Mouse (Mus musculus): ENCODE results near the gene Ccndbp1. TPM values are rescaled to one million over a fixed set of nuclear protein-coding genes. Genes with fewer than 3 reads are reported as not detected.

The Ccndbp1 gene
- total RNA-seq, 2 experiments from 2014 or later, result 52.7 to 53.5 TPM

Small RNA genes within 50 kb of the gene (microRNA-seq; reads per million reads assigned to microRNA genes)
- gene Gm44325, result not detected

Other genes starting within 250 kb of the Ccndbp1 start
- 10 to 100 TPM; 28.5 to 34.8 TPM for gene Cdan1, start 158.3 kb upstream of the Ccndbp1 start, total RNA-seq (2021)
- 10 to 100 TPM; 15.0 to 15.7 TPM for gene Ttbk2, start 157.8 kb upstream of the Ccndbp1 start, total RNA-seq (2021)
- 10 to 100 TPM; 35.8 to 38.7 TPM for gene Ubr1, start 37.7 kb upstream of the Ccndbp1 start, total RNA-seq (2021)
- gene Tmem62, start 31.4 kb upstream of the Ccndbp1 start, total RNA-seq (2021), result 10 to 100 TPM in 1 of 2 experiments, 1 to 10 TPM in 1; 9.3 to 10.8 TPM
- 10 to 100 TPM in 1 of 2 experiments, 1 to 10 TPM in 1; 6.1 to 16.0 TPM for gene Epb42, start 28.7 kb downstream of the Ccndbp1 start, total RNA-seq (2021)
- gene Tgm5, start 77.4 kb downstream of the Ccndbp1 start, total RNA-seq (2021), result under 1 TPM; 0.25 to 0.50 TPM
- gene Tgm7, start 101.4 kb downstream of the Ccndbp1 start, total RNA-seq (2021), result under 1 TPM in 1 of 2 experiments, not detected in 1; 0.17 TPM
- 10 to 100 TPM; 17.5 to 17.9 TPM for gene Adal, start 132.0 kb downstream of the Ccndbp1 start, total RNA-seq (2021)
- 1 to 10 TPM; 9.5 to 9.9 TPM for gene Lcmt2, start 132.2 kb downstream of the Ccndbp1 start, total RNA-seq (2021)
- gene Tubgcp4, start 162.3 kb downstream of the Ccndbp1 start, total RNA-seq (2021), result 10 to 100 TPM; 38.6 to 47.7 TPM
- 10 to 100 TPM; 18.5 to 20.0 TPM for gene Zscan29, start 162.7 kb downstream of the Ccndbp1 start, total RNA-seq (2021)